Mouse (Mus musculus): Measurements from ENCODE around the gene Arhgdib. TPM values are rescaled to one million over a fixed set of nuclear protein-coding genes. Genes with fewer than 3 reads are reported as not detected.

Gene Arhgdib
- polyA plus RNA-seq, 1 experiment from 2014 or later, result 85.4 TPM

DNA sequence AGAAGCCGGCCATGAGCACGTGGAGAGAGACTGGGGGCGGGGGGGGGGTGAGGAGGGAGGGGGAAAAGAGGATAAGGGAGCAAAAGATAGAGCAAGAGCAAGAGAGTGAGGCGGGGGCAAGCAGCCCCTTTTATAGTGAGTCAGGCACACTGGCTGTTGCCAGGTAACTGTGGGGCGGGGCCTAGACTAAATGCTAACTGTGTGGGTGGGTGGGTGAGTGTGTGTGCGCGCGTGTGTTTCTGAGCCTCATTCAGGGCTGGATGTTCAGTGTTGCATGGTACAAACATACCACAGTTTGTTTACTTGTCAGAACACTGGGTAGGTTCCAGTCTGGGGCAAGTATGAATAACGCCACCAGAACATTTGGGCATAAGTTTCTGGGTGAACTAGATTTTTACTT is 5.2 kb upstream of the Arhgdib start:
- H3K36me3 ChIP-seq, result no peaks in the 10 kb centered on the region
- 59% methylated on average over 9 of the region's 9 CpGs for WGBS
- no peak overlapping the region for H3K4me2 ChIP-seq
- no peak for ATAC-seq (ENCODE audit: insufficient number of reproducible peaks, insufficient read depth, low FRiP score, low TSS enrichment, low read depth)
- H3K9me3 ChIP-seq, result no peaks in the 10 kb centered on the region
- peaks cover 22% of the 10 kb centered on the region for H3K4me1 ChIP-seq
- H3K27ac ChIP-seq, result no peak overlapping the region
- H3K9ac ChIP-seq, result no peak overlapping the region
- H3K4me3 ChIP-seq, result no peak overlapping the region
- no peaks in the 10 kb centered on the region for H3K27me3 ChIP-seq

DNA sequence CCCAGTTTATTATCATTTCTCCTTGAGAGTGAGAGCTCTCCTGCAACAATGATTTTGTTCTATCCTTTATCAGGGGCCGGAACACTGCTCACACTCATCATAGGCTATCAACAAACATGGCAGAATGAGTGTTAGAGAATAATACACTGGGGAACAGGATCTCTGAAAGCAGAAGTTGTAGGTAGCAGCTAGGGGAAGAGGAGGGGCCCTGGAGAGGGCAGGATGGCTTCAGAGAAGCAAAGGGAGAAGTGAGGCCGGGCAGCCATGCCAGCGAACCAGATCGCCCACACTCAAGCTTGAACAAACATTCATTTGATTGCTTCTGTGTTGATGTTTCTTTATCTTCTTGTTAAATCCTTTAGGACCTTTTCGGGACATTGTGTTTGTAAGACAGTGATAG is 4.5 kb upstream of the Arhgdib start:
- H3K4me2 ChIP-seq, result no peak overlapping the region
- H3K27me3 ChIP-seq, result no peaks in the 10 kb centered on the region
- H3K4me1 ChIP-seq, result peaks cover 28% of the 10 kb centered on the region
- no peak for ATAC-seq (ENCODE audit: insufficient number of reproducible peaks, insufficient read depth, low FRiP score, low TSS enrichment, low read depth)
- no peaks in the 10 kb centered on the region for H3K9me3 ChIP-seq
- H3K27ac ChIP-seq, result no peak overlapping the region
- H3K4me3 ChIP-seq, result no peak overlapping the region
- no peak overlapping the region for H3K9ac ChIP-seq
- WGBS, result 87% methylated on average over 5 of the region's 5 CpGs
- H3K36me3 ChIP-seq, result no peaks in the 10 kb centered on the region

DNA sequence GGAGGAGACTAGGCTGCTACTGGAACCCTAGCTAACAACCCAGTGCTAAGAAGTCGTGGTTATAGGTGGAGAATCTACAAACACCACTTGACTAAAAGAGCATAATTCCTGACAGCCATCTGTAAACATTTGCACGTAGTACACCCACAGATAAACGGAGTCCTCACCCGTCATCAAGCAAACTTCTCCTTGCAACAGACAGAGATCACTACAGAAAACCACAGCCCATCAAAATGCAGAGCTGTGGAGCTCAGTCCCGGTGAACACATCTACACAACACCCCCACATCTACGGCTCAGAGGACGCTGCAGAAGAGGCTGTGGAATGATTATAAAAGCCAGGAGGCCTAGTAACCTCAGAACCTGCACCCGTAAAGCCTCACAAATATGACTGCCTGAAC is 2.8 kb upstream of the Arhgdib start:
- peaks cover 46% of the 10 kb centered on the region for H3K4me1 ChIP-seq

DNA sequence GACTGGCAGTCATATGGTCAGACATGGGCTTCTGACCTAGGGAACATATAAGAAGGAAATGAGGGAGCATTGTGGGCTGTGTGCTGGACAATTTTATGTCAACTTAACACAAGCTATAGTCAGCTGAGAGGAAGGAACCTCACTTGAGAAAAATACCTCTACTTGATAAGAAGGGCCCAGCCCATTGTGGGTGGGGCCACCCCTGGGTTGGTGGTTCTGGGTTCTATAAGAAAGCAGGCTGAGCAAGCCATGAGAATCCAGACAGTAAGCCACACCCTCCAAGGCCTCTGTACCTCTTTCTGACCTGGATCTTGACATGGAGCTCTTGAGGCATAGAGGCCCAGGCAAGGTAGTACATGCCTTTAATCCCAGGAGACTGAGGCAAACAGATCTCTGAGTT is 1.7 kb upstream of the Arhgdib start:
- Histone ChIP-seq H3K36me3 (no peaks in the 10 kb centered on the region), H3K9me3 (no peaks in the 10 kb centered on the region), H3K4me2 (no peak overlapping the region), H3K4me1 (peaks cover 46% of the 10 kb centered on the region), H3K9ac (no peak overlapping the region), H3K27ac (no peak overlapping the region), H3K27me3 (no peaks in the 10 kb centered on the region), H3K4me3 (no peak overlapping the region)
- no peak for ATAC-seq (ENCODE audit: insufficient number of reproducible peaks, insufficient read depth, low FRiP score, low TSS enrichment, low read depth)

More for the DNA sequence above, 2.8 kb upstream of the Arhgdib start:
- Histone ChIP-seq H3K9me3 (no peaks in the 10 kb centered on the region), H3K27me3 (no peaks in the 10 kb centered on the region), H3K4me2 (no peak overlapping the region), H3K4me3 (no peak overlapping the region), H3K9ac (no peak overlapping the region), H3K36me3 (no peaks in the 10 kb centered on the region), H3K27ac (no peak overlapping the region)
- 81% methylated on average over 8 of the region's 8 CpGs for WGBS
- no peak for ATAC-seq (ENCODE audit: insufficient number of reproducible peaks, insufficient read depth, low FRiP score, low TSS enrichment, low read depth)

DNA sequence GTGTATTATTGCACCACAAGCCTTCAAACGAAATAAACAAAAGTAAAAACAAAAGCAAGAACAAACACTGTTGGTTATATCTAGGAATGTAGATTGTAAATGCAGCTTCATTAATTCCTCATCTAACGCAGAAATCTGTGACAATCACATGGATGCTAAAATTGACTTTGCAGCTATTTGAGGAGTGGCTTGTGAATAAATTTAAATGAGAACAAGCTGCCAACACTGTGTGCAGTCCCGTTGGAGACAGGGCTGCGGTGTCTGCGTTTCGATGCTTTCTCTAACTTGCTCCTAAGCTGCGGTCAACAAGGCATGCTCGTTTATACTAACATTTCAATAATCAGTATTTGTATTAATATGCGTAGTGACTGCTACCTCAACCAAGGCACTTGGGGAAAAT is 581 bp upstream of the Arhgdib start:
- H3K27ac ChIP-seq, result no peak overlapping the region
- 53% methylated on average over 9 of the region's 9 CpGs for WGBS
- no peaks in the 10 kb centered on the region for H3K36me3 ChIP-seq
- no peak overlapping the region for H3K4me2 ChIP-seq
- no peak for ATAC-seq (ENCODE audit: insufficient number of reproducible peaks, insufficient read depth, low FRiP score, low TSS enrichment, low read depth)
- peaks cover 41% of the 10 kb centered on the region for H3K4me1 ChIP-seq
- no peak overlapping the region for H3K4me3 ChIP-seq
- H3K9me3 ChIP-seq, result no peaks in the 10 kb centered on the region
- H3K9ac ChIP-seq, result no peak overlapping the region
- H3K27me3 ChIP-seq, result no peaks in the 10 kb centered on the region

DNA sequence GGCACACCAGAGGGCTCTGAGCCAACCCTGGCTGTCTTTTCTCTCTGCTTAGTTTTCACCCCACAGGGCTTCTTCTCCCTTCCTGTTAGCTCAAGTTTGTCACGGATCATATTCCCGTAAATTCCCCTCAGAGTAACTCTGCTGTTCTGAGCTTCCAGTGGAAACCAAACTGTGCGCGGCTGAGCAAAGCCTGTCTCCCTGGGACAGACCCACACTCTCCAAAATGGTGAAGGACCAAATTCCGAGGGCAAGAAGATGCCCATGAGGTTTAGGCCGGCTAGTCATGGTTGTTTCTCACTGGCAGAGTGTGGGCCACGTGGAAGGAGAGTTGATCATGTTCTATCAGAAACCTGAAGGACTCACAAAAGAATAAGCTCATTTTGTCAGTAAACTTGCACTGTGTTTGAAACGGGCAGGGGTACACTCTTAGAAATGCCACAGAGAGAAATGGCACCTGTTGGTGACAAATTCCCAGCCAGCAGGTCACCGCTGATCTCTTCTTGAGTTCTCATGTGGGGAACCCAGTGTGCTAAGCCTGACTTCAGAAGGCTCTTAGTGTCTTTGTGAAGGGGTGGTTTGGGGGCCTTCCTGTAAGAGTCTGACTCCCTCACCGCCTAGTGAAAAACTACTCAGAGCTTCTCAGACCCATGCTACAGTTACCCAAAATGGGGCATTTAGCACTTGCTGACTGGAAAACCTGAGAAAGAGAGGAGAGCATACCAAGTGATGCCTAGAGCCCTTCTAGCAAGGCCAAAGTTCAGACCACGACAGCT is 1.3 kb downstream of the Arhgdib start:
- peak overlapping the region; percentile 28 for H3K4me3 ChIP-seq
- no peaks in the 10 kb centered on the region for H3K9me3 ChIP-seq
- H3K36me3 ChIP-seq, result no peaks in the 10 kb centered on the region
- ATAC-seq (ENCODE audit: insufficient number of reproducible peaks, insufficient read depth, low FRiP score, low TSS enrichment, low read depth), result peak; percentile 50; the same call in 1 of the 2 replicates
- peak overlapping the region; percentile 94 for H3K27ac ChIP-seq
- peak overlapping the region; percentile 52 for H3K4me2 ChIP-seq
- peaks cover 33% of the 10 kb centered on the region for H3K4me1 ChIP-seq
- 52% methylated on average over 11 of the region's 11 CpGs for WGBS
- peak overlapping the region; percentile 49; the same call in 1 of the 2 replicates for H3K9ac ChIP-seq
- H3K27me3 ChIP-seq, result no peaks in the 10 kb centered on the region

DNA sequence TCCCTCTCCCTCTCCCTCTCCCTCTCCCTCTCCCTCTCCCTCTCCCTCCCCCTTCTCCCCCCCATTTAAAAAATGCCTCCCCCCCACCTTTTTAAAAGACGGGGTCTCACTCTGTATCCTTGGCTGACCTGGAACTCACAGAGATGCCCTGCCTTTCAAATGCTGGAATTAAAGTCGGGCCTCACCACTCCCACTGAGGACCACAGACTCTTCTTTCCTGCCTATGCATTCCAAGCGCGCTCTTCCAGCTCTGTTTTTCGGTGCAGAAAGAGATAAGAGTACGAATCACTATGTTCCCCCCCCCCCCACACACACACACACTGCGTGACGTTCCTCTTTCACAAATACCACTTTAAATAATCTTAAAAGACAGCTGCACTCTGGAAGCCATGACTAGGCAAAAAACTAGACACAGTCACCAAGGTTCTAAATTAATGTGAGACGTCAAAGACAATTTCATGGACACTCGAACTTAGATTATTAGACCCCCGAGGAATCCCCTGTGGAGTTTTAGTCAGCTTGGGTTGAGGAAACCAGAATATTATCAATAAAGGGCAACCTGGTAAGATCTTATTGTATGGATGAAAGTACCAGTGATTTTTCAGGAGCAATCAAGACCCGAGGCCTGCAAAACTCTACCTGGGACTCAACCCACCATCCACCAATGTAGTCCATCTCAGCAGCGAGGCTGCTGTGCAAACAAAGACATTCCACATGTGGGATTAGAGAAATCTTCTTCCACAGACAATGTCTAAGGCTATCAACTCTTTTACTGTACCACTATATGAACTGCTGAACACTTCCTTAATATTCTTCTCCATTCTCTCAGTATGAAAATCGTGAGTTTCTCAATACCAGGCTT is 2.1 kb downstream of the Arhgdib start:
- no peaks in the 10 kb centered on the region for H3K27me3 ChIP-seq
- no peaks in the 10 kb centered on the region for H3K9me3 ChIP-seq
- no peak overlapping the region; the same call in 1 of the 2 replicates for H3K9ac ChIP-seq
- peaks cover 33% of the 10 kb centered on the region for H3K4me1 ChIP-seq
- no peak overlapping the region for H3K4me3 ChIP-seq
- H3K4me2 ChIP-seq, result peak overlapping the region; percentile 52; the same call in 1 of the 2 replicates
- H3K36me3 ChIP-seq, result no peaks in the 10 kb centered on the region
- peak overlapping the region; percentile 94 for H3K27ac ChIP-seq
- 64% methylated on average over 14 of the region's 14 CpGs for WGBS
- peak; percentile 15; the same call in 1 of the 2 replicates for ATAC-seq (ENCODE audit: insufficient number of reproducible peaks, insufficient read depth, low FRiP score, low TSS enrichment, low read depth)

DNA sequence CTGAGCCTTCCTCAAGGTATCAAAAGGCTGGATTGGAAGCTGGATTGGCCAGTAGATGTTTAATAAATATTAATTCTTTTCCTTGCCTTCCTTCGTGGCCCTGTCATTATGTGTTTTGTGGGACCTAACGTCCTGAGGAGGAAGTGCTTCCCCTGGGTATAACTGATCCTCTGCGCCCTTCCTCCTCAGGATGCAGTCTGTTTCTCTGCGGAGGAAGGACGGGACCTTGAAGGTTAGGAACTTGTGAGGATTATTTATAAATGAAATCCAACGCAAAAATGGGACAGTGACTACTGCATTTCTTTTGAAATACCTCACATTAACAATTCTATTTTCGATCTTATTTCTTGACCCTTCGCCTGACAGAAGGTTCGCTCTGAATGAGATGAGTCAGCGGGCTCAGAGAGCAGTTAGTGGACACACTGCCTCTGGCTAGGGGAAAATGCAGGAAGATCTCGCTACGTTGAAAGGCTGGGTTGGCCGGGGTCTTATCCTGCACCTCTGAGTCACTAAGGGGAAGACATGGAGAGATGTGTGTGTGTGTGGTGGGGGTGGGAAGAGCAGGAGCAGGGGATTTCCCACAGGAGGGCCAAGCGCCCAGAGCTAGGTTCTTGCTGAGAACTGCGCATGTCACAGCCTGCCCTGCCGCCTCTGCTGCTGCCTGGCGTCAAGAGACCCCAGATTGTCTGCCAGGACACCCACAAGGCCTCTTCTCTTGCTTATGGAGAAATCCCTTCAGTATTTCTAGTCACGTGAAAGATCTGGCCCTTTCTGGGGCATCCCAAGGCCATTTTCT is 3.2 kb downstream of the Arhgdib start:
- peak overlapping the region; percentile 57; the same call in 1 of the 2 replicates for H3K27ac ChIP-seq
- WGBS, result 74% methylated on average over 18 of the region's 18 CpGs
- H3K4me3 ChIP-seq, result no peak overlapping the region

DNA sequence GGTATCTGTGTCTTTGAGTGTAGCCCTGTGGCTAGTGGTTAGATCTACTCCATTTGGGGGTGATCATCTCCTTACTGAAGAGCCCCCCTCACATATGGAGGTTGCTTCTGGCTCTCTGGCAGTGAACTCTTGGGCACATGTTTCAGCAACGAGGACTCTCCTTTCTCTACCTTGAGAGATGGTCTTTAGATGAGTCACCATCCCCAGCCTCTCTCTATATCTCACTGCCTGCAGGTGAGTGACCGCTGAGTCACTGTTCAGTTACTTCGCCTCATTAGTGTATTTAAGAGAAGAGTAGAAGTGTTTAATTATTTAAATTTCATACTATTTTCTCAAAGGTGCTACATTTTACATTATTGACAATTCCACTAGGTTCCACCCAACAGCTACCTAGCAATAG is 4.6 kb downstream of the Arhgdib start:
- WGBS, result 86% methylated on average over 3 of the region's 3 CpGs
- no peaks in the 10 kb centered on the region for H3K9me3 ChIP-seq
- no peak for ATAC-seq (ENCODE audit: insufficient number of reproducible peaks, insufficient read depth, low FRiP score, low TSS enrichment, low read depth)
- no peaks in the 10 kb centered on the region for H3K27me3 ChIP-seq
- no peak overlapping the region for H3K4me2 ChIP-seq
- no peak overlapping the region for H3K4me3 ChIP-seq
- H3K4me1 ChIP-seq, result peaks cover 26% of the 10 kb centered on the region
- no peaks in the 10 kb centered on the region for H3K36me3 ChIP-seq
- H3K9ac ChIP-seq, result no peak overlapping the region
- H3K27ac ChIP-seq, result no peak overlapping the region

More for the DNA sequence above, 3.2 kb downstream of the Arhgdib start:
- Histone ChIP-seq H3K4me1 (peaks cover 33% of the 10 kb centered on the region), H3K9me3 (no peaks in the 10 kb centered on the region), H3K27me3 (no peaks in the 10 kb centered on the region), H3K4me2 (no peak overlapping the region), H3K36me3 (no peaks in the 10 kb centered on the region), H3K9ac (peak overlapping the region; percentile 21; the same call in 1 of the 2 replicates)
- no peak for ATAC-seq (ENCODE audit: insufficient number of reproducible peaks, insufficient read depth, low FRiP score, low TSS enrichment, low read depth)

DNA sequence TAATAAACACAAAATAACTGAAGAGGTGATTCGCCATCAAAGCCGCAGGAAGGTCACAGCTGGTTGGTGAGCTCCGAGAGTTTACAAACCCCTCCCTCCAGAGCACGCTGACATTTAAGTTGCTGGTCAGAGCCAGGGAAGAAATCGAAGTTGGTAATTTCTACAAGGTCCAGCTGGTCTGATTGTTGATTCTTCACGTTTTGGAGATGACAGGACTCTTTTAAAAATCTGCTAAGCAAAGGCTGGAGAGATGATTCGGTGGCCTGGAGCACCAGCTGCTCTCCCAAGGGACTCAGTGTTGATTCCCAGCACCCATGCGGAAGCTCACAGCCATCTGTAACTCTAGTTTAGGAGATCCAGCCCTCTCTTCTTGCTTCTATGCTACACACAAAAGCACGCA is 5.3 kb downstream of the Arhgdib start:
- H3K9me3 ChIP-seq, result no peaks in the 10 kb centered on the region
- H3K4me3 ChIP-seq, result no peak overlapping the region
- no peak overlapping the region for H3K9ac ChIP-seq
- no peak for ATAC-seq (ENCODE audit: insufficient number of reproducible peaks, insufficient read depth, low FRiP score, low TSS enrichment, low read depth)
- H3K27me3 ChIP-seq, result no peaks in the 10 kb centered on the region
- H3K4me1 ChIP-seq, result peaks cover 25% of the 10 kb centered on the region
- H3K27ac ChIP-seq, result no peak overlapping the region
- no peaks in the 10 kb centered on the region for H3K36me3 ChIP-seq
- H3K4me2 ChIP-seq, result no peak overlapping the region
- 85% methylated on average over 9 of the region's 9 CpGs for WGBS

DNA sequence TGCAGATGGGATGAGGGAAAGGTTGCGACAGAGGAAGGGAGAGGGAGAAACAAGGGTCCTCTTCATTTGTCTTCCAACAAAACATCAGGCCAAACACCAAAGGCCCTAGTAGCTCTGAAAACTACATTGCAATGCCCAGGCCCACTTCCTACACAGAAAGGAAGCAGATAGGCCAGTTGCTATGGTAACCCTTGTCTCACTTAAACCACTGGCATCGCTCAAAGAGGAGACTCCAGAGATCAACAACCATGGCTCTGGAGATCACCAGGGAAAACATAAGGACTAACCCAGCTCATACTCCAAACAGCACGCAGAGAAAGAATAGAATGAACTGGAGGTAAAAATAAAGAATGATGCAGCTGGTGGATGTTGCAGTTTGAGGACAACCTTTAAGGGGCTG is 6.5 kb downstream of the Arhgdib start:
- 83% methylated on average over 3 of the region's 3 CpGs for WGBS
- H3K9ac ChIP-seq, result no peak overlapping the region
- no peak for ATAC-seq (ENCODE audit: insufficient number of reproducible peaks, insufficient read depth, low FRiP score, low TSS enrichment, low read depth)
- no peak overlapping the region for H3K27ac ChIP-seq
- no peaks in the 10 kb centered on the region for H3K9me3 ChIP-seq
- H3K4me1 ChIP-seq, result peaks cover 23% of the 10 kb centered on the region
- H3K36me3 ChIP-seq, result no peaks in the 10 kb centered on the region
- no peaks in the 10 kb centered on the region for H3K27me3 ChIP-seq
- no peak overlapping the region for H3K4me2 ChIP-seq
- H3K4me3 ChIP-seq, result no peak overlapping the region
